Mouse (Mus musculus): ENCODE results near the gene Rpl36. TPM values are rescaled to one million over a fixed set of nuclear protein-coding genes. Genes with fewer than 3 reads are reported as not detected.

Gene Rpl36
- total RNA-seq (2015; ENCODE audit: low replicate concordance), result 298 and 319 TPM in 2 replicates
- 323 TPM in 2 replicates for total RNA-seq (2017; ENCODE audit: low replicate concordance)

GRCm38 (mm10) chr17:56613236-56613844 is at the start of gene Rpl36:
Rpl36 (plus strand) TSS chr17:56613416.
- peak; percentile 74 for ATAC-seq (replicated peaks; ENCODE audit: low FRiP score, poor library complexity, severe bottlenecking)

- no peak for ATAC-seq (replicated peaks; ENCODE audit: low FRiP score, poor library complexity, severe bottlenecking)
Measured at GRCm38 (mm10) chr17:56566293-56566692, 46.9 kb upstream of the Rpl36 start.

- no peak for ATAC-seq (replicated peaks; ENCODE audit: low FRiP score, poor library complexity, severe bottlenecking)
Measured at GRCm38 (mm10) chr17:56566918-56567317, 46.3 kb upstream of the Rpl36 start.

GRCm38 (mm10) chr17:56567370-56567769 is 45.8 kb upstream of the Rpl36 start:
- ATAC-seq (replicated peaks; ENCODE audit: low FRiP score, poor library complexity, severe bottlenecking), result no peak

- no peak for ATAC-seq (replicated peaks; ENCODE audit: low FRiP score, poor library complexity, severe bottlenecking)
Measured at GRCm38 (mm10) chr17:56570287-56570686, 42.9 kb upstream of the Rpl36 start.

- no peak for ATAC-seq (replicated peaks; ENCODE audit: low FRiP score, poor library complexity, severe bottlenecking)
Measured at GRCm38 (mm10) chr17:56572154-56572553, 41.1 kb upstream of the Rpl36 start.

GRCm38 (mm10) chr17:56572939-56573338 is 40.3 kb upstream of the Rpl36 start:
- ATAC-seq (replicated peaks; ENCODE audit: low FRiP score, poor library complexity, severe bottlenecking), result no peak

- ATAC-seq (replicated peaks; ENCODE audit: low FRiP score, poor library complexity, severe bottlenecking), result no peak
Measured at GRCm38 (mm10) chr17:56583071-56583470, 30.1 kb upstream of the Rpl36 start.

GRCm38 (mm10) chr17:56583611-56584256 is 29.5 kb upstream of the Rpl36 start:
- peak; percentile 17; the same call in 1 of the 2 replicates for ATAC-seq (replicated peaks; ENCODE audit: low FRiP score, poor library complexity, severe bottlenecking)

GRCm38 (mm10) chr17:56584257-56585130 is 28.7 kb upstream of the Rpl36 start, which contains the start of the genes Safb2 and Safb:
Safb2 (minus strand) TSS chr17:56584585.
Safb (plus strand) TSS chr17:56584825.
- peak; percentile 81 for ATAC-seq (replicated peaks; ENCODE audit: low FRiP score, poor library complexity, severe bottlenecking)

GRCm38 (mm10) chr17:56585171-56585821 is 27.9 kb upstream of the Rpl36 start:
- ATAC-seq (replicated peaks; ENCODE audit: low FRiP score, poor library complexity, severe bottlenecking), result peak; percentile 18

- ATAC-seq (replicated peaks; ENCODE audit: low FRiP score, poor library complexity, severe bottlenecking), result no peak
Measured at GRCm38 (mm10) chr17:56587773-56588172, 25.4 kb upstream of the Rpl36 start.

GRCm38 (mm10) chr17:56588921-56589320 is 24.3 kb upstream of the Rpl36 start:
- ATAC-seq (replicated peaks; ENCODE audit: low FRiP score, poor library complexity, severe bottlenecking), result no peak

GRCm38 (mm10) chr17:56592553-56592952 is 20.7 kb upstream of the Rpl36 start:
- no peak for ATAC-seq (replicated peaks; ENCODE audit: low FRiP score, poor library complexity, severe bottlenecking)

GRCm38 (mm10) chr17:56593527-56594271 is 19.5 kb upstream of the Rpl36 start:
- ATAC-seq (replicated peaks; ENCODE audit: low FRiP score, poor library complexity, severe bottlenecking), result no peak

- ATAC-seq (replicated peaks; ENCODE audit: low FRiP score, poor library complexity, severe bottlenecking), result no peak
Measured at GRCm38 (mm10) chr17:56603186-56604069, 9.8 kb upstream of the Rpl36 start.

GRCm38 (mm10) chr17:56604070-56604380 is 9.2 kb upstream of the Rpl36 start:
- ATAC-seq (replicated peaks; ENCODE audit: low FRiP score, poor library complexity, severe bottlenecking), result no peak

GRCm38 (mm10) chr17:56604422-56604821 is 8.8 kb upstream of the Rpl36 start:
- ATAC-seq (replicated peaks; ENCODE audit: low FRiP score, poor library complexity, severe bottlenecking), result no peak

All from erythroblast, adult 5-6 weeks (primary cell).